Mouse (Mus musculus): ENCODE results near the gene Uba52.

GRCm38 (mm10) chr8:70558983-70559382 is 48.4 kb upstream of the Uba52 start:
- peak; percentile 25 for TF ChIP-seq CTCF (IDR thresholded peaks at IDR 0.05; ENCODE audit: low read depth)
- no peak for TF ChIP-seq EP300 (IDR thresholded peaks at IDR 0.05; ENCODE audit: low read depth)

Data from heart, postnatal 0 days (tissue).